Mouse (Mus musculus): Measurements from ENCODE around the gene Rnf220. TPM values are rescaled to one million over a fixed set of nuclear protein-coding genes. Genes with fewer than 3 reads are reported as not detected.

The Rnf220 gene
- total and polyA plus RNA-seq, 2 experiments from 2014 or later: 122 to 192 TPM

DNA sequence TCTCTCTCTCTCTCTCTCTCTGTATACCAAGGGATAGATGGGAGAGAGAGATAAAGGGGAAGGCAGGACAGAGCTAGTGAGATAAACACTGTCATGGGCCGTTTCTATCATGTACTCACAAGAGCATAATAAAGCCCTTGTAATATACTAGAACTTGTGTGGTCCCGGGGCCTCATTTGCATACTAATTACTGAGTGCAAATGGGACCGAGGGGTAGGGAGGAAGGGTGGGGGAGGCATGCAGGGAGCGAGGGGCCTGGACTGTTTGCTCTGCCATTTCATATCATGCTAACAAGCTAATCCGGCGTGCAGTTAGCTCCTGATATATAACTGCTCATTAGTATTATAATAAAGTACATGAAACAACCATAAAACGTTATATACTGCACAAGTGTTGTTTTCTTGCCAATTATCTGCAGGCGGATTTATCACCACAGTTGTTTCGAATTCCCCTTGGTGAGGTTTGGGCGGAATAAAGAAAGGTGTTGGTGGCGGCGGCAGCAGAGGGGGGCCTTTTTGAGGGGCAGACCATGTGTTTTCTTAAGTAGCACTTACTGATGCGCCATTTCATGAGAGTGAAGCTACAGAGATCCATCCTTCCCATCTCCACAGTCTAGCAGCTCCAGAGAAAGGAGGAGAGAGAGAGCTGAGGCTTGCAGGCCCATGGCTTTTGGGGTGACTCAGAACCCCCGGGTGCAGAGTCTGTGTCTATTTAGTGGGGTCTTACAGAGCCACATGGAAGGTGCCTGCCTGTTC, 116.9 kb downstream of the Rnf220 start:
- Histone ChIP-seq H3K4me1 (ENCODE audit: insufficient read depth, low read length) (no peaks in the 10 kb centered on the region), H3K4me2 (ENCODE audit: low read depth, low read length, poor library complexity, severe bottlenecking) (no peak overlapping the region), H3K9me3 (ENCODE audit: low read length) (no peaks in the 10 kb centered on the region), H3K4me3 (ENCODE audit: low read depth, low read length) (no peak overlapping the region), H3K27me3 (ENCODE audit: insufficient read depth, low read length) (peaks cover 27% of the 10 kb centered on the region), H3K36me3 (ENCODE audit: insufficient read depth, low read length) (no peaks in the 10 kb centered on the region), H3K27ac (ENCODE audit: low read depth, low read length) (no peak overlapping the region), H3K9ac (replicated peaks; ENCODE audit: low read length, poor library complexity, severe bottlenecking) (no peak overlapping the region)
- ATAC-seq (ENCODE audit: low FRiP score) (no peak), DNase-seq (ENCODE audit: low spot score) (peak; percentile 49)
- TF ChIP-seq CTCF (IDR thresholded peaks at IDR 0.05): no peak
- WGBS: 45% methylated on average over 14 of the region's 14 CpGs

DNA sequence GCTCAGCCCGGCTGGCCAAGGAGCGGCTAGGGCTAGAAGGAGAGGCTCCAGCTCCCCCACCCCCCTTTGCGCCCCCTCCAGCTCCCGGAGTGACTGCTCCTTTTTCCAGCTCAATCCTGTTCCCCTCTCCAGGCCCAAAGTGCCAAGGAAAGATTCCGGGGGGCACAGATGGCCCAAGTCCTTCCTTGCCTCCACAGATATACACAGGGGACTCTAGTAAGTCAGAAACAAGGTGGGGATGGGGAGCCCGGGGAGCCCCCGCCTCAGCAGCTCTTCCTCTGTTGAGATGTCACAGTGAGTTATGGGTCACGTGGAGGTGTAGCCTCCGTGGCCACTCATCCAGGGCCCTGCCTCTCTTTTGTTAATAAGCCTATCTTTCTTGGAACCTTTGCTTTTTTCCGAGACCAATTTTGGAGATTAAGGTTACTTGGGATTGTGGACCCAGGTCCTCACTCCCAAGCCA, 122.7 kb downstream of the Rnf220 start:
- peaks cover 31% of the 10 kb centered on the region for H3K27me3 ChIP-seq (ENCODE audit: insufficient read depth, low read length)

DNA sequence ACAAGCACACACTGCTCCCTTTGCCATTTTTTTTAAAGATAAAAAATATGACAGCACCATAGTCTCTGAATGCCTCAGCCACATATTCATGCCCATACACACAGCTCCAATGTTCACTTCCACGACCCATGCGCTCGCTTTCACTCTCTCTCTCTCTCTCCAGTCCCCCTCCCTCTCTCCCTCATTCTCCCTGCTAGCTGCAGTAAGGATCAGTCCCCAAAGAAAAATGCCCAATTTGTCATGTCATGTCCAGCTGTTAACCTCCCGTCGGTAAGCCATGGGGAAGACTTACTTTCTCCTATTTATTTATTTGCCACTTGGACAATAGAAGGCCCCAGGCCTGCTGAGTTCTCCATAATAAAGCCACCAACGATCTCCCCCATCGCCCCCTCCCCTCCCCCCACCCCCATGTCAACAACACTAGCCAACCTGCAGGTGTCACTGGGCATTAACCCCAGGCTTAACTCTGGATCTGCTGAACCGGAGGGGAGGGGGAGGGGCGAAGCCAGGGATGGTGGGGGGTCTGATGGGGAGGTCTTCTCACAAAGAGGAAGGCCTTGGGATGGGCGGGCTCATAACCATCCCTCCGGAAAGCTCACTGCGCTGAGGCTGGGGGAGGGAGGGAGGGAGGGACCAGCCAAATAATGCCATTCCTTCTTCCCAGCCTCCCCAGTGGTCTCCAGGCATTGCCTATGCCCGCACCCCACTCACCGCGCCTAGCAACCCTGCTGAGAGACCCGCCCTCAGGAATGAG, 123.4 kb downstream of the Rnf220 start:
- TF ChIP-seq CTCF (IDR thresholded peaks at IDR 0.05): no peak
- H3K4me2 ChIP-seq (ENCODE audit: low read depth, low read length, poor library complexity, severe bottlenecking): peak overlapping the region; percentile 30
- ATAC-seq (ENCODE audit: low FRiP score) (peak; percentile 54; the same call in 1 of the 2 replicates), DNase-seq (ENCODE audit: low spot score) (peak; percentile 48)
- 8% methylated on average over 13 of the region's 16 CpGs for WGBS
- no peak overlapping the region; the same call in 1 of the 2 replicates for H3K9ac ChIP-seq (replicated peaks; ENCODE audit: low read length, poor library complexity, severe bottlenecking)
- H3K9me3 ChIP-seq (ENCODE audit: low read length): no peaks in the 10 kb centered on the region
- H3K4me1 ChIP-seq (ENCODE audit: insufficient read depth, low read length): peaks cover 14% of the 10 kb centered on the region
- H3K4me3 ChIP-seq (ENCODE audit: low read depth, low read length): no peak overlapping the region
- H3K27ac ChIP-seq (ENCODE audit: low read depth, low read length): no peak overlapping the region
- H3K27me3 ChIP-seq (ENCODE audit: insufficient read depth, low read length): peaks cover 37% of the 10 kb centered on the region
- no peaks in the 10 kb centered on the region for H3K36me3 ChIP-seq (ENCODE audit: insufficient read depth, low read length)

More for the DNA sequence above, 122.7 kb downstream of the Rnf220 start:
- H3K4me1 ChIP-seq (ENCODE audit: insufficient read depth, low read length): peaks cover 14% of the 10 kb centered on the region
- DNase-seq (ENCODE audit: low spot score) (no peak), ATAC-seq (ENCODE audit: low FRiP score) (no peak)
- H3K9ac ChIP-seq (replicated peaks; ENCODE audit: low read length, poor library complexity, severe bottlenecking): no peak overlapping the region; the same call in 1 of the 2 replicates
- peak overlapping the region; percentile 30 for H3K4me2 ChIP-seq (ENCODE audit: low read depth, low read length, poor library complexity, severe bottlenecking)
- H3K36me3 ChIP-seq (ENCODE audit: insufficient read depth, low read length): no peaks in the 10 kb centered on the region
- H3K4me3 ChIP-seq (ENCODE audit: low read depth, low read length): no peak overlapping the region
- TF ChIP-seq CTCF (IDR thresholded peaks at IDR 0.05): no peak
- WGBS: 15% methylated on average over 9 of the region's 10 CpGs
- H3K9me3 ChIP-seq (ENCODE audit: low read length): no peaks in the 10 kb centered on the region
- H3K27ac ChIP-seq (ENCODE audit: low read depth, low read length): no peak overlapping the region

DNA sequence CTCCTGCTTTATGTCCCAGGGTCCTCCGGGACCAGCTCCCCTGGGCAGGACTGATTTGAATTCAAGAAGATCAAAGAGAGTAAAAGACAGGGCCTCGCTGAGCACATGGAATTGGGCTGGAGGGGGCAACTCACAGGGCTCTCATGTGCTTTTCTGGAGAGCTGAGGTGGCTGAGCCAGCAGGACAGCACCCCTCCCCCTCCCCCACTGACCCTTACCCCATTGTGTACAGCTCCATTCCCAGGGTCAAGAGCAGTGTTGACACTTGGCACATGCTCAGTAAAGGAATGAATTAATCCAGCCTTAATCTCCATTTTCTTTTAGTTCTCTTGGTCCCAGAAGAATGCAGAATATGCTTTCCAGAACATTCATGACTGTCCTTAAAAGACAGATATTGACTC, 125.0 kb downstream of the Rnf220 start:
- H3K27me3 ChIP-seq (ENCODE audit: insufficient read depth, low read length): peaks cover 36% of the 10 kb centered on the region
- 22% methylated on average over 2 of the region's 2 CpGs for WGBS
- no peak for TF ChIP-seq CTCF (IDR thresholded peaks at IDR 0.05)
- no peak overlapping the region for H3K4me3 ChIP-seq (ENCODE audit: low read depth, low read length)
- peaks cover 14% of the 10 kb centered on the region for H3K4me1 ChIP-seq (ENCODE audit: insufficient read depth, low read length)
- H3K4me2 ChIP-seq (ENCODE audit: low read depth, low read length, poor library complexity, severe bottlenecking): no peak overlapping the region
- no peak overlapping the region for H3K27ac ChIP-seq (ENCODE audit: low read depth, low read length)
- H3K9me3 ChIP-seq (ENCODE audit: low read length): no peaks in the 10 kb centered on the region
- ATAC-seq (ENCODE audit: low FRiP score) (no peak), DNase-seq (ENCODE audit: low spot score) (no peak)
- no peaks in the 10 kb centered on the region for H3K36me3 ChIP-seq (ENCODE audit: insufficient read depth, low read length)
- H3K9ac ChIP-seq (replicated peaks; ENCODE audit: low read length, poor library complexity, severe bottlenecking): no peak overlapping the region

DNA sequence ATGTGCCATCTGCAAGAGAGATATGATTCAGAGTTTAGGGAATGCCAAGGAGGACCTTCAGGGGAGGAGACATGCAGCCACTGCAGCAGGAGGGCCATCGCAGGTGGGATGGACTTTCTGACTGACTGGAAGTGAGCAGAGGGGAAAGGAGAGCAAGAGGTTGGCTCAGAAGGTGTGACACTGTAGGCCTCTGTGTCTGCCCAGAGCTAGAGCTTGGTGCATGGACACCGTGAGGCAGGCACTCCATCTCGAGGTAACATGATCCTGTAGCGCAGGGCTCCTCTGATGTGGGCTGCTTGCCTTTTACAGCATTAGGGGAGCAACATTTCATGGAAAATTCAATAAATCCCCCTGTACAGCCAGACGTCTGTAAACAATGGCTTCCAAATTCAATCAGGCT, 126.5 kb downstream of the Rnf220 start:
- no peak for TF ChIP-seq CTCF (IDR thresholded peaks at IDR 0.05)
- Histone ChIP-seq H3K9me3 (ENCODE audit: low read length) (no peaks in the 10 kb centered on the region), H3K4me2 (ENCODE audit: low read depth, low read length, poor library complexity, severe bottlenecking) (no peak overlapping the region), H3K4me3 (ENCODE audit: low read depth, low read length) (no peak overlapping the region), H3K27ac (ENCODE audit: low read depth, low read length) (no peak overlapping the region), H3K4me1 (ENCODE audit: insufficient read depth, low read length) (peaks cover 14% of the 10 kb centered on the region), H3K36me3 (ENCODE audit: insufficient read depth, low read length) (no peaks in the 10 kb centered on the region), H3K9ac (replicated peaks; ENCODE audit: low read length, poor library complexity, severe bottlenecking) (no peak overlapping the region), H3K27me3 (ENCODE audit: insufficient read depth, low read length) (peaks cover 23% of the 10 kb centered on the region)
- DNase-seq (ENCODE audit: low spot score) (no peak), ATAC-seq (ENCODE audit: low FRiP score) (no peak)
- 72% methylated on average over 5 of the region's 5 CpGs for WGBS

DNA sequence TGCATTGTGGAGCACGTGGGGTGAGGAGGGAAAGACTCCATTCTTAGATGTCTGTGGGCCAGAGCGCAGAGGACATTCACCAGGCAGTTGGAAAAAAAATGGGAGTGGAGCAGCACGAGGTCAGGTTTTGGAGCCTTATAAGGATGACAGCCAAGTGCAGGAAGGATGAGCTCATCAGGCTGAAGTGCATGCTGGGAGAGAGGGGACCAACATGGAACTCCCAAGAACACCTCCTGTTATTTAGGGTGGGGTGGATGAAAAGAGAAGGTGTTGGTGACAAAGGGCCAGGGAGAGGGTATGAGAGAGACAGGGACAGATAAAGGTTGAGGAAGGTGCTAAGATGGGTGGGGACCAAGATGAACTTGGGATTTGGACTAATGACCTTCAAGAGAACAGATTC, 127.3 kb downstream of the Rnf220 start:
- Histone ChIP-seq H3K4me2 (ENCODE audit: low read depth, low read length, poor library complexity, severe bottlenecking) (no peak overlapping the region), H3K4me3 (ENCODE audit: low read depth, low read length) (no peak overlapping the region), H3K9ac (replicated peaks; ENCODE audit: low read length, poor library complexity, severe bottlenecking) (no peak overlapping the region), H3K27ac (ENCODE audit: low read depth, low read length) (no peak overlapping the region), H3K27me3 (ENCODE audit: insufficient read depth, low read length) (peaks cover 22% of the 10 kb centered on the region), H3K9me3 (ENCODE audit: low read length) (no peaks in the 10 kb centered on the region), H3K4me1 (ENCODE audit: insufficient read depth, low read length) (peaks cover 14% of the 10 kb centered on the region), H3K36me3 (ENCODE audit: insufficient read depth, low read length) (no peaks in the 10 kb centered on the region)
- no peak for TF ChIP-seq CTCF (IDR thresholded peaks at IDR 0.05)
- 89% methylated on average over 3 of the region's 3 CpGs for WGBS
- DNase-seq (ENCODE audit: low spot score): no peak
- no peak for ATAC-seq (ENCODE audit: low FRiP score)

Measured in midbrain, postnatal 0 days (tissue).